Mouse (Mus musculus): ENCODE data around the gene Dhrs4. TPM values are rescaled to one million over a fixed set of nuclear protein-coding genes. Genes with fewer than 3 reads are reported as not detected.

The Dhrs4 gene
- polyA plus RNA-seq, 1 experiment from 2014 or later, result 83.2 TPM

DNA sequence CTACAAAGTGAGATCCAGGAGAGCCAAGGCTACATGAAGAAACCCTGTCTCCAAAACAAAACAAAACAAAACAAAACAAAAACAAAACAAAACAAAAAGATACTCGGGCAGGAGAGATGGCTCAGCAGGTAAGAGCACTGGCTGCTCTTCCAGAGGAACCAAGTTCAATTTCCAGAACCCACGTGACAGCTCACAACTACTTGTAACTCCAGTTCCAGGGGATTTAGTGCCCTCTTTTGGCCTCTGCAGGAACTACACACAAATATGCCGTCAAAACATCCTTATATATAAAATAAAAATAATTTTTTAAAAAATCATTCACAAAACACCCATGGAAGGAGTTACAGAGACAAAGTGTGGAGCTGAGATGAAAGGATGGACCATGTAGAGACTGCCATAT is 49.4 kb downstream of the Dhrs4 start:
- 21% methylated on average over 3 of the region's 3 CpGs for WGBS
- Histone ChIP-seq H3K36me3 (no peaks in the 10 kb centered on the region), H3K4me2 (no peak overlapping the region), H3K27ac (no peak overlapping the region), H3K9ac (replicated peaks) (no peak overlapping the region), H3K4me1 (replicated peaks) (no peaks in the 10 kb centered on the region), H3K9me3 (no peaks in the 10 kb centered on the region), H3K27me3 (peaks cover 36% of the 10 kb centered on the region), H3K4me3 (replicated peaks) (no peak overlapping the region)
- ATAC-seq (ENCODE audit: insufficient number of reproducible peaks, insufficient read depth, low FRiP score, low TSS enrichment, low read depth), result no peak

DNA sequence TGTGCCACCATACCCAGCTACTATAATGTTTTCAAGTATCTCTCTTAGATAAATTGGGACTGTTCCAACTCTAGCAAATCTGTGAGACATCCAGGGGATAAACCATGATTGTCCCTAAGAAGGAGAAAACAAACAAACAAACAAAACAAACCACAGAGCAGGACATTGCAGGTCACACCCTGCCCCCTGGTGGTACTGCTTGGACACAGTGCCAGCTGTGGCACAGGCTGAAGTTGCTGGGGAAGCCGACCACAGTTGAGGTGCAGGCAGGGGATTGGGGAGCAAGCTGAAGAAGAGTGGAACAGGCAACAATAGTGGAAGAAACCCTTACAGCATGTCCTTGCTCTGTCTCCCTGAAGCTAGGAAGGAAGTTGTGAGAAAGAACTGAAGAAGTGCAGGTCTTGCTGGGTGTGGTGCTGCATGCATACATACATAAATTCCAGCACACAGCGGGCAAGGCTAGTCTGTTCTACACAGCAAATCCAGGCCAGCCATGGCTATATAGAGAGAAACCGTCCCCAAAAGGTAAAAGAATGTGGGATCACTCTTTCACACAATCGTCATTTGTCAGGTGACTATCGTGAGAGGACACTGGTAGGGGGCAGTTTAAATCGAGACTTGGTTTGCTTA is 57.7 kb downstream of the Dhrs4 start:
- no peak overlapping the region for H3K27ac ChIP-seq
- no peaks in the 10 kb centered on the region for H3K27me3 ChIP-seq
- no peak overlapping the region for H3K4me3 ChIP-seq (replicated peaks)
- H3K4me2 ChIP-seq, result no peak overlapping the region
- no peak overlapping the region for H3K9ac ChIP-seq (replicated peaks)
- H3K4me1 ChIP-seq (replicated peaks), result peaks cover 10% of the 10 kb centered on the region
- WGBS, result 50% methylated on average over 6 of the region's 6 CpGs
- no peaks in the 10 kb centered on the region for H3K36me3 ChIP-seq
- ATAC-seq (ENCODE audit: insufficient number of reproducible peaks, insufficient read depth, low FRiP score, low TSS enrichment, low read depth), result no peak
- no peaks in the 10 kb centered on the region for H3K9me3 ChIP-seq

Other genes starting within 250 kb of the Dhrs4 start
- gene Carmil3, start 11.9 kb downstream of the Dhrs4 start, polyA plus RNA-seq (2016; fragmentation: Nextera tagmentation; extraction: Ambion mirVana), result 3.7 and 5.1 TPM in 2 replicates
- 0.32 and 0.35 TPM in 2 replicates for gene Cpne6, start 31.7 kb downstream of the Dhrs4 start, polyA plus RNA-seq (2016; fragmentation: Nextera tagmentation; extraction: Ambion mirVana)
- not detected in 2 replicates for gene Nrl, start 46.2 kb downstream of the Dhrs4 start, polyA plus RNA-seq (2016; fragmentation: Nextera tagmentation; extraction: Ambion mirVana)
- gene Pck2, start 61.5 kb downstream of the Dhrs4 start, polyA plus RNA-seq (2016; fragmentation: Nextera tagmentation; extraction: Ambion mirVana), result 33.2 and 35.4 TPM in 2 replicates
- 65.5 and 69.7 TPM in 2 replicates for gene Dcaf11, start 81.2 kb downstream of the Dhrs4 start, polyA plus RNA-seq (2016; fragmentation: Nextera tagmentation; extraction: Ambion mirVana)
- 1.1 TPM in 1 of 2 replicates, not detected in the other for gene A730061H03Rik, start 81.6 kb downstream of the Dhrs4 start, polyA plus RNA-seq (2016; fragmentation: Nextera tagmentation; extraction: Ambion mirVana)
- 16.0 and 16.1 TPM in 2 replicates for gene Fitm1, start 96.9 kb downstream of the Dhrs4 start, polyA plus RNA-seq (2016; fragmentation: Nextera tagmentation; extraction: Ambion mirVana)
- gene Psme1, start 99.4 kb downstream of the Dhrs4 start, polyA plus RNA-seq (2016; fragmentation: Nextera tagmentation; extraction: Ambion mirVana), result 142 and 151 TPM in 2 replicates
- gene Emc9, start 106.5 kb downstream of the Dhrs4 start, polyA plus RNA-seq (2016; fragmentation: Nextera tagmentation; extraction: Ambion mirVana), result 3.7 and 4.0 TPM in 2 replicates
- gene Psme2, start 112.4 kb downstream of the Dhrs4 start, polyA plus RNA-seq (2016; fragmentation: Nextera tagmentation; extraction: Ambion mirVana), result 210 and 260 TPM in 2 replicates
- 19.9 and 22.4 TPM in 2 replicates for gene Rnf31, start 113.0 kb downstream of the Dhrs4 start, polyA plus RNA-seq (2016; fragmentation: Nextera tagmentation; extraction: Ambion mirVana)
- gene Irf9, start 124.8 kb downstream of the Dhrs4 start, polyA plus RNA-seq (2016; fragmentation: Nextera tagmentation; extraction: Ambion mirVana), result 9.2 and 9.6 TPM in 2 replicates
- 10.0 and 12.2 TPM in 2 replicates for gene Rec8, start 139.3 kb downstream of the Dhrs4 start, polyA plus RNA-seq (2016; fragmentation: Nextera tagmentation; extraction: Ambion mirVana)
- 78.9 and 100 TPM in 2 replicates for gene Ipo4, start 157.2 kb downstream of the Dhrs4 start, polyA plus RNA-seq (2016; fragmentation: Nextera tagmentation; extraction: Ambion mirVana)
- gene Gm49378, start 159.1 kb downstream of the Dhrs4 start, polyA plus RNA-seq (2016; fragmentation: Nextera tagmentation; extraction: Ambion mirVana), result 2.7 and 3.1 TPM in 2 replicates
- gene Tm9sf1, start 165.0 kb downstream of the Dhrs4 start, polyA plus RNA-seq (2016; fragmentation: Nextera tagmentation; extraction: Ambion mirVana), result 96.1 and 96.7 TPM in 2 replicates
- gene Tssk4, start 171.4 kb downstream of the Dhrs4 start, polyA plus RNA-seq (2016; fragmentation: Nextera tagmentation; extraction: Ambion mirVana), result 0.70 and 1.0 TPM in 2 replicates
- 63.0 and 68.8 TPM in 2 replicates for gene Mdp1, start 181.8 kb downstream of the Dhrs4 start, polyA plus RNA-seq (2016; fragmentation: Nextera tagmentation; extraction: Ambion mirVana)
- 67.6 and 74.2 TPM in 2 replicates for gene Gmpr2, start 193.2 kb downstream of the Dhrs4 start, polyA plus RNA-seq (2016; fragmentation: Nextera tagmentation; extraction: Ambion mirVana)
- 594 and 653 TPM in 2 replicates for gene Nedd8, start 193.4 kb downstream of the Dhrs4 start, polyA plus RNA-seq (2016; fragmentation: Nextera tagmentation; extraction: Ambion mirVana)
- 57.1 and 58.3 TPM in 2 replicates for gene Tinf2, start 203.1 kb downstream of the Dhrs4 start, polyA plus RNA-seq (2016; fragmentation: Nextera tagmentation; extraction: Ambion mirVana)
- 2.0 and 2.7 TPM in 2 replicates for gene Tgm1, start 235.2 kb downstream of the Dhrs4 start, polyA plus RNA-seq (2016; fragmentation: Nextera tagmentation; extraction: Ambion mirVana)
- 27.3 and 29.0 TPM in 2 replicates for gene Rabggta, start 243.5 kb downstream of the Dhrs4 start, polyA plus RNA-seq (2016; fragmentation: Nextera tagmentation; extraction: Ambion mirVana)